Mouse (Mus musculus): Measurements from ENCODE around the gene Krt31. TPM values are rescaled to one million over a fixed set of nuclear protein-coding genes. Genes with fewer than 3 reads are reported as not detected.
A peak's percentile ranks its signal among the peaks of the same experiment; 100 is the strongest.

Krt31 gene
- total RNA-seq (2021) = not detected

DNA sequence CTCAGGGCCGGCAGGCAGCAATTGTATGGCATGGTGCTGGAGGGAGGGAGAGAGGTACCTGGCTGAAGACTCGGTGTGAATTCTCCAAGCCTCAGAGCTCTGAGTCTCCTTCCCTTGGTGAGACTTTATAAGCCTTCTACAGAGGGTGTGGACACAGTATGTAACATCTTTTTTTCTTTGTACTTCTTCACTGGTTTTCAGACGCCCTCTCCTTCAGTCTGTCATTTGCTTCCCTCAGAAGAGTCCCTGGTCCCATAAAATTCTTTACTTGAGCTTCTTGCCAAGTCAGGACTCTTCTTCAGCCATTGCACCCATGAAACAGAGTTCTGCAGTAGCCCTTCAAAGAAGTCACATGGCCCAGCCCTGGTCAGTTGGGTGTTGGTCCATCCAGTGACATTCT lies at the start of gene Krt31:
Gene Krt31 (minus strand): TSS at position 101 of the 400 bp plus-strand sequence.
- DNase-seq (ENCODE audit: low spot score in 2 of 2) = no peak
- intact Hi-C loops (cut with DNase I) = no loop called here

DNA sequence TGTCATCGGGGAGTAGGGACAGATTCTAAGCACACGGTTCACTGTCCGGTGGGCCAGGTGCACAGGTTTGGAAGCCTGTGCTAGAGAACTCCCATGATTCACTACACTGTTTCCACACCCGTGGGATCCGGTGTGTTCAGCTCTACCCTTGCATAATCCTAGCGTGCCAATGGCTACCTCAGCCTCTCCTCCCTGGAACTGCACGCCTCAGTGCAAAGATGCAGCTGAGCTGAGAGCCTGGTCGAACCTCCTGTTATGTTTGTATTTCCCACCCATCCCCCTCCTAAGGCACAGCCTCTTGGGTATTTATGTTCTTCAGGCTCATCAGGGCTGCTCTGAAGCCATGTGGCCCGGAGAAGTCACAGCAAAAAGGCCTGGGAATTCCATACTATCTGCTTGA lies 47.5 kb upstream of the Krt31 start:
- DNase-seq (ENCODE audit: low spot score in 2 of 2) = no peak
- intact Hi-C loops (cut with DNase I) = no loop called here

GRCm38 (mm10) chr11:100096141-100096540 lies 45.8 kb upstream of the Krt31 start, which contains the start of gene Krt35:
Gene Krt35 (minus strand): TSS chr11:100096241.
- DNase-seq (ENCODE audit: low spot score in 2 of 2) = no peak
- intact Hi-C loops (cut with DNase I) = no loop called here

GRCm38 (mm10) chr11:100088378-100089025 lies 38.2 kb upstream of the Krt31 start:
- no peak for DNase-seq (ENCODE audit: low spot score in 2 of 2)
- intact Hi-C loops (cut with DNase I) = no loop called here

DNA sequence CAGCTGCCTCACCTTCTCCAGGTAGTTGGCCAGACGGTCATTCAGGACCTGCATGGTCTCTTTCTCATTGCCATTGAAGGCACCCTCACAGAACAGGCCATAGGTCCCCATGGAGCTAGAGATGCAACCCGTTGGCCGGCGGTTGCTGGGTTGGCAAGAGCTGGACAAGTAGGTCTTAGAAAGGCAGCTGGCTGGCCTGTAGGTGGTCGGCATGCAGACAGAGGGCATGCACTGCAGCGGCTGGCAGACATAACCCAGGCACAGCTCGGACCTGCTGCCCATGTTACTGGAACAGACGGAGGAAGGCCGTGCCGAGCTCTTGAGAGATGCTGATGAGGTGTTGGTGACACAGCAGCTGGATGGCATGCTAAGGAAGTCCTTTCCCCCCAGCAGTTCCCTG lies 37.5 kb upstream of the Krt31 start, which contains the start of gene Krt32:
Gene Krt32 (minus strand): TSS at position 366 of the 400 bp plus-strand sequence.
- intact Hi-C loops (cut with DNase I) = no loop called here
- DNase-seq (ENCODE audit: low spot score in 2 of 2) = no peak

- intact Hi-C loops (cut with DNase I) = no loop called here
- DNase-seq (ENCODE audit: low spot score in 2 of 2) = no peak
These were observed 23.5 kb upstream of the Krt31 start for GRCm38 (mm10) chr11:100073873-100074272.

DNA sequence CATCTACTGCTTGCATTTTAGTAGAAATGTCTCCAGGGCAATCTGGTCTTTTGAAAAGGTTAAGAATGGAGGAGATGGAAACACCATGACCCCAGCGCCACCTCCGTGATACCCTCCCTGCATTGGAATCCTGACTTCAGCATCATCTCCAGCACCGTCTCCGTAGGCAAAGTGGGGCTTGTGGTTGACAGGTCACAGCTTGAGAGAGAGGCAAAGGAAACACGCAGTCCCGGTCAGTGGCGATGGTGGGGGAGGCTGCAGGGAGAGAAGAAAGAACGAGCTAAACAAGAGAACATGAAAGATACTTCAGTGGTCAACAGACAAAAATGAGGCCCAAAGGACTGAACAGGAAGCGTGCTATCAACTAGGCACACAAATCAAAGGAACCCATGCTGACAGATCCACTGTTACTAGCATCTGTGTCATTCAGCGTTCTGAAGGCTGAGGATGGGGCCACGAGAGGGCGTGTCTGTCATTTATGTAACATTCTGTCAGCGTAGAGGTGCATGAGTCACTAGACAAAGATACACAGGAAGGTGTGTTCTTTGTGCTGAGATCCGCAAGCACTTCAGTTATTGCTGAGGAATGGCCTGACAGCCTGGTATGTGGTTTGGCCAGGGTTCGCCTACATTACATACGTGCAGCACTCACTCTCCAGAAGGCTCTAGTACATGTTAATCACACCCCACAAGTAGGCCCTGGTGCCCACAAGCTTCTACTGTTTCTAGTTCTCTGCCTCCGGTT lies 17.1 kb upstream of the Krt31 start:
- no peak for DNase-seq (ENCODE audit: low spot score in 2 of 2)
- intact Hi-C loops (cut with DNase I) = no loop called here

- no peak for DNase-seq (ENCODE audit: low spot score in 2 of 2)
These were observed 16.1 kb upstream of the Krt31 start for GRCm38 (mm10) chr11:100066236-100067010.

GRCm38 (mm10) chr11:100058875-100059274 lies 8.5 kb upstream of the Krt31 start:
- DNase-seq (ENCODE audit: low spot score in 2 of 2) = no peak
- intact Hi-C loops (cut with DNase I) = no loop called here

More at GRCm38 (mm10) chr11:100066236-100067010, 16.1 kb upstream of the Krt31 start:
- intact Hi-C loops (cut with DNase I) = no loop called here

- intact Hi-C loops (cut with DNase I) = no loop called here
- no peak for DNase-seq (ENCODE audit: low spot score in 2 of 2)
These were observed 5.6 kb upstream of the Krt31 start for GRCm38 (mm10) chr11:100055686-100056655.

- no peak for DNase-seq (ENCODE audit: low spot score in 2 of 2)
- intact Hi-C loops (cut with DNase I) = no loop called here
These were observed 3.2 kb downstream of the Krt31 start for GRCm38 (mm10) chr11:100047193-100047592.

DNA sequence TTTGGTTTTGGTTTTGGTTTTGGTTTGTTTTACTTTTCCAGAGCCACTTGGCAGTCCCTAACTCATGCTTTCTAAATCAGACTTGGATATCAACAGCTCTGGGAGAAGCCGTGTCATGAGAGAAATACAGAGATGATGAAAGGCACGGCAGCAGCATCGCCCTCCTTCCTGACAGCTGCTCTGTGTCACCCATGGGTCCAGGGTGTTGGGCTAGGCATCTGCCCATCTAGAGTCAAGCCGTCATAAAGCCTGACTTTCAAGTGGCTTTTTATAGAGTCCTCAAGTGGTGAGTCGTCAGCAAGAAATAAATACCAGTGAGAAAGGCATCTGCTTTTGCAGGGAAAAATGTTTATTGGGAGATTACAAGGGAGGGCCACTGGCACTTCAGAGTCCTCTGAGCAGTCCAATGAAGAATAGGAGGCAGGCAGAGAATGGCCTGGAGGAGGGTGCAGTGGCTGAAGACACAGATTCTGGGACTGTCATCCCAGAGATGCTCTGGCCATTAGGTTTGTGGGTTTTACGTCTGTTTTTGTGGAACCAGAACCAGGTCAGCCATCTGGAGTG lies 4.0 kb downstream of the Krt31 start:
- DNase-seq (ENCODE audit: low spot score in 2 of 2) = no peak
- intact Hi-C loops (cut with DNase I) = no loop called here

GRCm38 (mm10) chr11:100041454-100041853 lies 8.9 kb downstream of the Krt31 start, which contains the start of gene Krt34:
Gene Krt34 (minus strand): TSS chr11:100041554.
- DNase-seq (ENCODE audit: low spot score in 2 of 2) = no peak
- intact Hi-C loops (cut with DNase I) = no loop called here

DNA sequence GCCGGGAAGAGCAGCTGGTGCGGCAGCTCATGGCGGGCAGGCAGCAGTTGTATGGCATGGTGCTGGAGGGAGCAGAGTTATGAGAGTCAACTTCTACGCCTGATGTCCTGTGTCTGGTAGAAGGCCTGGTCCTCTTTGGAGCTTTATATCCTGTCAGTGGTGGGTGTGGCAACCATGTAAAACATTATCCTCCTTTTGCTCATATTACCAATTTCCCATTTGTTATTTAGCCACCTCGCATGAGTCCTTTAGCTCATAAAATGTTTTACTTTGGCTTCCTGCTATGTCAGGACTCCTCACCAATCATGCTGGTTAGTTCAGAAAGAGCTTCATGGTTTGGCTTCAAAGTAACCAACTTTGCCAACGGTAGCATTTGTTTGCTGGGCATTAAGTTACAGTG lies 20.6 kb downstream of the Krt31 start, which contains the start of gene Krt33b:
Gene Krt33b (minus strand): TSS at position 101 of the 400 bp plus-strand sequence.
- no peak for DNase-seq (ENCODE audit: low spot score in 2 of 2)

GRCm38 (mm10) chr11:100021438-100021837 lies 28.9 kb downstream of the Krt31 start:
- intact Hi-C loops (cut with DNase I) = no loop called here
- DNase-seq (ENCODE audit: low spot score in 2 of 2) = peak in 1 of 2 experiments; percentile 9

More for the DNA sequence above, 20.6 kb downstream of the Krt31 start, which contains the start of gene Krt33b:
- intact Hi-C loops (cut with DNase I) = no loop called here

DNA sequence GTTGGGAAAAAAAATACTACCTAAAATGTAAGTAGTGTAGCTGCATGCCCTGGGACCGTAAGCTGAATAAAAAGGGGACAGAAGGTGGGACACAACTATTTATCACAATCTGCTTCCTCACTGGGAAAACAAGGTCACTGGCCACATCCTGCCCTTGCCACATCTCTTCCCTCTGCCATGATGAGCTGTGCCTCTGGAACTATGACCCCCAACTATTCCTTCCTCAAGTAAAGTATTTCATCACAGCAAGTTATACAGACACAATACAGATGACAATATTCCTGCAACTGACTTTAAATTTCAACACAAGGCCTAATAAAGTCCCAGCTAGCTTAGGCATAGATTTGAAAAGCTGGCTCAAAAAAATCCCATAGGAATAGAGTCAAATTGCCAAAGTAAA lies 30.9 kb downstream of the Krt31 start:
- no peak for DNase-seq (ENCODE audit: low spot score in 2 of 2)
- intact Hi-C loops (cut with DNase I) = no loop called here

- intact Hi-C loops (cut with DNase I) = no loop called here
- DNase-seq (ENCODE audit: low spot score in 2 of 2) = no peak
These were observed 34.2 kb downstream of the Krt31 start, which contains the start of gene Krt33a for GRCm38 (mm10) chr11:100016112-100016511. Gene Krt33a (minus strand): TSS chr11:100016212.

DNA sequence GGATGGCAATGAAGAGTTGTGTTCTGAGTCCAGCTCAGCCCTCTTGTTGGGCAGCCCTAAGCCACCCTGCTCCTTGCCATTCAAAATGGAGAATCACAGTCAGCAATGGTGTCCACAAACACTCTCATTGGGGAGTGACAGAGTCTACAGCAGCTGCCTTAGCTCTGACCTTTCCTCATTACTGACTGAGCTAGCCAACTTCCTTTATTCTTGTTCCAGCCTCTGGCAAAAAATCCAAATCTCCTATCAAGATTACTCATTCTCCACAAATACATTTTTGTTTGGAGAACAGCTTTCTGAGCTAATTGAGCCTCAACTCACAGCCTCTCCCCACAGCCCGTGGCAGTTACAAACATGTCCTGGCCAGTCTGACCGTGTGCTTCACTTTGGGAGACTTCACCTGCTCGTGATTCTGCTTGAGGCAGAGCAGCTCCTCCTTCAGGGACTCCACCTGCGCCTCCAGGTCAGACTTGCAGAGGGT lies 36.6 kb downstream of the Krt31 start:
- DNase-seq (ENCODE audit: low spot score in 2 of 2) = no peak
- intact Hi-C loops (cut with DNase I) = no loop called here
